Mouse (Mus musculus) liver, embryonic 16.5 days (tissue): ENCODE data around the gene Pou5f1. TPM values are rescaled to one million over a fixed set of nuclear protein-coding genes. Genes with fewer than 3 reads are reported as not detected.
"Not testable (repeated sequence)": the region's sequence is repeated elsewhere in the genome, so short reads cannot be mapped to it uniquely, and the experiment has no call there.

ENCODE experiments used
- ATAC-seq: fragments of 200-750 bp; cut with Nextera tagmentation; 2 replicates; pipeline ENCODE4 v1.8.0; 2017; ENCODE audit warnings: low read depth, mild to moderate bottlenecking, moderate number of reproducible peaks, moderate library complexity
- H3K27ac ChIP-seq: fragments of 300-500 bp; sonication (generic); 2 replicates; pipeline ENCODE4 v1.5.1; 2014; ENCODE audit warnings: mild to moderate bottlenecking, low read length
- H3K27me3 ChIP-seq: fragments of 300-500 bp; sonication (generic); 2 replicates; pipeline ENCODE4 v1.6.1; 2014; ENCODE audit warnings: low read depth, low read length, mixed read lengths; ENCODE audit not compliant: control insufficient read depth, insufficient read depth
- H3K36me3 ChIP-seq: fragments of 300-500 bp; sonication (generic); 2 replicates; pipeline ENCODE4 v1.6.1; 2014; ENCODE audit warnings: mild to moderate bottlenecking; ENCODE audit not compliant: control insufficient read depth, insufficient read depth
- H3K4me1 ChIP-seq: fragments of 300-500 bp; sonication (generic); 2 replicates; pipeline ENCODE4 v1.6.1; 2014; ENCODE audit warnings: low read depth, low read length, mixed read lengths; ENCODE audit not compliant: control insufficient read depth
- H3K4me2 ChIP-seq: fragments of 300-500 bp; sonication (generic); 2 replicates; pipeline ENCODE4 v1.6.1; 2014; ENCODE audit warnings: low read depth, low read length, mixed read lengths
- H3K4me3 ChIP-seq: fragments of 300-500 bp; sonication (generic); 2 replicates; pipeline ENCODE4 v1.5.1; 2014; ENCODE audit warnings: low read depth, mild to moderate bottlenecking, low read length
- H3K9ac ChIP-seq: fragments of 300-500 bp; sonication (generic); 2 replicates; pipeline ENCODE4 v1.6.1; 2014; ENCODE audit warnings: low read depth, low read length
- H3K9me3 ChIP-seq: fragments of 300-500 bp; sonication (generic); replicated peaks from 2 replicates; pipeline ENCODE4 v1.6.1; 2016; ENCODE audit warnings: low read length; ENCODE audit not compliant: control insufficient read depth
- WGBS: fragments of 180-500 bp; shearing (Covaris S2); extraction: QIAGEN DNeasy Blood & Tissue Kit; methylation state at CpG from one replicate; pipeline ENCODE4 v1.1.7; 2014; ENCODE audit not compliant: insufficient replicate concordance; 5-methylcytosine and 5-hydroxymethylcytosine counted together
- polyA plus RNA-seq: library from polyadenylated mRNA; unstranded; fragments of >200 nt; fragmentation: Nextera tagmentation; extraction: Ambion mirVana; gene quantifications from 2 replicates; pipeline ENCODE4 v1.2.1, GENCODE M21; 2015

Gene Pou5f1
- polyA plus RNA-seq, 1 experiment from 2014 or later: not detected

DNA sequence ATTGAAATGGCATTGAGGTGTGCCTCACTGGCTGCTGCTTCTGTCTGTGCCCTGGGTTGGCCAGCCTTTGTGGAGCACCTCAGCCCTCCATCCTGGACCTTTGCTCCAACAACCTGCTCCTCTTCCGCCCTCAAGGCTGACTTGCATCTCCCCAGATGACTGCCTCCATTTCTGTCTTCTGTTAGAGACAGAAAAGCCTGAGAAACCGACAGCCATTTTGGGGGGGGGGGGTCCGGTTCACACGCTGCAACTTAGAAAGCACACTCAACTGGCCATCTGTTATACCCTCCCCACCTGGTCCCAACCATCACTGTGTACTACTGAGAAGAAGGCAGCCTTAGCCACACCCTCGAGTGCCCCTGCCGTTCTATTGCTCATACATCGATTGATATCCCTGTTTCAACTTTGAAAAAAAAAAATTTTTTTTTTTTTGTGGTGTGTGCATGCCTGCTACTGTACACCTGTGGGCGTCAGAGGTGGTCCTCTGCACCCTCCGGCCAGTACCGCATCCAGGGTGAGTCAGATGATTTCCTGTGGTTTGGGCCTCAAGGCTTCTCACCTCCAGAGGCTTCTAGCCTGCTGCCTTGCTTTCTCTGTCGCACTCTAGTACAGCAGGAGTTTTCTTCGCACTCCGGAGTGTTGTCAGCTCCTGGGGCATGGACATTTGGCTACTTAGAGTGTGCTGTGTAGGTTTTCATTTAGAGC, 1.9 kb downstream of the Pou5f1 start:
- H3K36me3 ChIP-seq: peaks cover 6% of the 10 kb centered on the region
- no peak overlapping the region for H3K27ac ChIP-seq
- H3K27me3 ChIP-seq: peaks cover 41% of the 10 kb centered on the region
- H3K4me2 ChIP-seq: no peak overlapping the region
- 19% methylated on average over 13 of the region's 13 CpGs for WGBS
- no peak overlapping the region for H3K4me3 ChIP-seq
- no peaks in the 10 kb centered on the region for H3K9me3 ChIP-seq
- no peak for ATAC-seq
- H3K9ac ChIP-seq: no peak overlapping the region
- H3K4me1 ChIP-seq: no peaks in the 10 kb centered on the region

DNA sequence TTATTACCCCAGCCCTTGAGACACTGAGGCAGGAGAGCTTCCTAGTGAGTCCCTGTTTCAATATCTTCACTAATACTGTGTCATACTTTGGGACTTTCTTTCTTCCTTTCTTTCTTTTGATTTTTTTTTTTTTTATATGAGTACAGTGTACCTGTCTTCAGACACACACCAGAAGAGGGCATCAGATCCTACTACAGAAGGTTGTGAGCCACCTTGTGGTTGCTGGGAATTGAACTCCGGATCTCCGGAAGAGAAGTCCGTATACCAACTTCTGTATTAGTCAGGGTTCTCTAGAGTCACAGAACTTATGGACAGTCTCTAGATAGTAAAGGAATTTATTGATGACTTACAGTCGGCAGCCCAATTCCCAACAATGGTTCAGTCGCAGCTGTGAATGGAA, 2.5 kb downstream of the Pou5f1 start:
- 59% methylated on average over 4 of the region's 5 CpGs for WGBS
- peaks cover 41% of the 10 kb centered on the region for H3K27me3 ChIP-seq

DNA sequence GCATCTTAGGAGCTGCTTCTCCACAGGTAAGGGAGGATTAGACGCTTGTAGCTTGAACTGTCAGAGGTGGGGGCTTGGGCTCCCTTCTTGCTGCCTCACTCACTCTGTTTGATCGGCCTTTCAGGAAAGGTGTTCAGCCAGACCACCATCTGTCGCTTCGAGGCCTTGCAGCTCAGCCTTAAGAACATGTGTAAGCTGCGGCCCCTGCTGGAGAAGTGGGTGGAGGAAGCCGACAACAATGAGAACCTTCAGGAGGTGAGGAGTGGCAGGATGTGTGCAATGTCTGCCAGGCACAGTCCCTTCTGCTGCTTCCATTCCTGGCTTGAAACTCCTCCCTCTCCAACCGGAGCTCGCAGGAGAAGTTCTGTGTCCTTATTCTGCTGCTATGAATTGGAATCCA, 3.5 kb downstream of the Pou5f1 start:
- Histone ChIP-seq H3K9ac (no peak overlapping the region), H3K4me3 (no peak overlapping the region), H3K36me3 (peaks cover 15% of the 10 kb centered on the region), H3K27me3 (peaks cover 37% of the 10 kb centered on the region), H3K27ac (no peak overlapping the region), H3K4me2 (no peak overlapping the region), H3K9me3 (no peaks in the 10 kb centered on the region), H3K4me1 (peaks cover 7% of the 10 kb centered on the region)
- ATAC-seq: no peak
- 16% methylated on average over 8 of the region's 8 CpGs for WGBS

More for the DNA sequence above, 2.5 kb downstream of the Pou5f1 start:
- not testable (repeated sequence) for ATAC-seq, H3K4me1 ChIP-seq, H3K9me3 ChIP-seq, H3K4me2 ChIP-seq, H3K9ac ChIP-seq, H3K27ac ChIP-seq, H3K4me3 ChIP-seq
- H3K36me3 ChIP-seq: peaks cover 11% of the 10 kb centered on the region

DNA sequence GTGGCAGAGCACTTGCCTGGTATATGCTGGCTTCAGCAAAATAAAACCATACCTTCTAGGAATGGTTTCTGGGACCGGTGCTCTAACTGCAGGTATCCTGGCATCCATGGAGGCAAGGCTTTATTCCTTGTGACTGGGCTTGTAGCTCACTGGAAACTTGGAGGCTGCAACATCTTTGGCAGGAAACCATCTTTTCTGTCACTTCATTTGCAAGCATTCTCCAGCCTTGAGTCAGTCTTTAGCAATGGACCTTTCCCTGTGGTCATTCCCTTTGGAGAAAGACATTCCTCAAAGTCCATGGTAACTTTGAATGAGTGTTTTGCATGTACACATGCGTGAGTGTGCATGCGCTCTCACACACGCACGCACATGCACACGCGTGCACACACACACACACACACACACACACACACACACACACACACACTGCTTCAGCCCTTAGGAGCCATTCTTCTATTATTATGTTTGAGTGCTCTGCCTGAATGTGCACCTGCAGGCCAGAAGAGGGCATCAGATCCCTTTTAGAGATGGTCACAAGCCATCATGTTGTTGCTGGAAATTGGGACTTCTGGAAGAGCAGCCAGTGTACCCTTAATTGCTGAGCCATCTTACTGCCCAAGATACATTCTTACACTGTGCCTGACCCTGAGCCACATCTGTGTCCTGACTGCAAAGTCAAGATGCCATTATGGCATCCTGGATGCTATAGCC, 7.3 kb downstream of the Pou5f1 start:
- peaks cover 17% of the 10 kb centered on the region for H3K36me3 ChIP-seq
- peaks cover 31% of the 10 kb centered on the region for H3K4me1 ChIP-seq
- WGBS: 90% methylated on average over 7 of the region's 7 CpGs
- ATAC-seq: no peak
- H3K4me3 ChIP-seq: no peak overlapping the region
- H3K27me3 ChIP-seq: peaks cover 8% of the 10 kb centered on the region
- H3K9ac ChIP-seq: no peak overlapping the region
- H3K4me2 ChIP-seq: no peak overlapping the region
- no peaks in the 10 kb centered on the region for H3K9me3 ChIP-seq
- no peak overlapping the region for H3K27ac ChIP-seq

DNA sequence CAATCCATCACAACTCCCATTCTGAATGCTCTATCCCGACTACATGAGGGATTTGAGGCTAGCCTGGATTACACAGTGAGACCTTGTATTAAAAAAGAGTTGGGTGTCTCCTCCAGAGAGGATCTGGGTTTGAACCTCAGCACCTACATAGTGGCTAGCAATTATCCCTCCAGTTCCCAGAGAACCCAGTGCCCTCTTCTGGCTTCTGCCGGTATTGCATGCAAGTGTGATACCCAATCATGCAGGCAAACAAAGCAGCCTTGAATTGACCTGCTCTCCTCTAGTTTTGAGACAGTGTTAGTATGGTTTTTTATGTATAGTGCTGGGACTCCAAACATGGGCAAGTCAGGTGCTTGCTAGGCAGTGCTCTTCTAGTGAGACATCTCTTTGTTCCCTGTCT, 8.1 kb downstream of the Pou5f1 start:
- no peak overlapping the region for H3K9ac ChIP-seq

DNA sequence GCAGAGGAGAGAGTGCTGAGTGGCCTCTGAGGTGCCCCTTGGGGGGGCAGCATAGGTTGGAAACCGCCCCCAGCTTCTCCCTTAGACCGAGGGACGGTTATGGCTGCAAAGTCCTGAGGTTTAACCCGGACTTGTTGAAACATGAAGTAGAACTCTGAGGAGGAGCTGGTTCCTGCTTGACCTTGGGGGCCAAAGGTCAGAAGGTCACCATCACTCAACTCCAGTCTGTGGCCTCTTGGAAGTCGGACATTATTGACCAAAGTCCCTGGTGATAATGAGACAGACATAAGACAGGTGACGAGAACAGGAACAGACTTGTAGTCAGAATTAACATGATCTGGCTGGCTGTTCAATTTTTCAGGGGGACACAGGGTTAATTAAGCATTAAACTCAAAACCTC, 8.9 kb downstream of the Pou5f1 start:
- Histone ChIP-seq H3K27me3 (no peaks in the 10 kb centered on the region), H3K4me3 (peak overlapping the region; percentile 81), H3K36me3 (peaks cover 17% of the 10 kb centered on the region), H3K27ac (no peak overlapping the region), H3K4me1 (peaks cover 31% of the 10 kb centered on the region), H3K4me2 (peak overlapping the region; percentile 80), H3K9ac (peak overlapping the region; percentile 74), H3K9me3 (no peaks in the 10 kb centered on the region)
- no peak for ATAC-seq
- WGBS: 70% methylated on average over 6 of the region's 6 CpGs

More for the DNA sequence above, 8.1 kb downstream of the Pou5f1 start:
- Histone ChIP-seq H3K27me3 (peaks cover 5% of the 10 kb centered on the region), H3K4me3 (0 out of 2 replicates have a peak overlapping the region, but pooled peaks have one; percentile 81), H3K27ac (no peak overlapping the region), H3K9me3 (no peaks in the 10 kb centered on the region), H3K36me3 (peaks cover 17% of the 10 kb centered on the region), H3K4me2 (peak overlapping the region; percentile 15; the same call in 1 of the 2 replicates), H3K4me1 (peaks cover 31% of the 10 kb centered on the region)
- ATAC-seq: no peak
- 13% methylated on average over 2 of the region's 2 CpGs for WGBS

DNA sequence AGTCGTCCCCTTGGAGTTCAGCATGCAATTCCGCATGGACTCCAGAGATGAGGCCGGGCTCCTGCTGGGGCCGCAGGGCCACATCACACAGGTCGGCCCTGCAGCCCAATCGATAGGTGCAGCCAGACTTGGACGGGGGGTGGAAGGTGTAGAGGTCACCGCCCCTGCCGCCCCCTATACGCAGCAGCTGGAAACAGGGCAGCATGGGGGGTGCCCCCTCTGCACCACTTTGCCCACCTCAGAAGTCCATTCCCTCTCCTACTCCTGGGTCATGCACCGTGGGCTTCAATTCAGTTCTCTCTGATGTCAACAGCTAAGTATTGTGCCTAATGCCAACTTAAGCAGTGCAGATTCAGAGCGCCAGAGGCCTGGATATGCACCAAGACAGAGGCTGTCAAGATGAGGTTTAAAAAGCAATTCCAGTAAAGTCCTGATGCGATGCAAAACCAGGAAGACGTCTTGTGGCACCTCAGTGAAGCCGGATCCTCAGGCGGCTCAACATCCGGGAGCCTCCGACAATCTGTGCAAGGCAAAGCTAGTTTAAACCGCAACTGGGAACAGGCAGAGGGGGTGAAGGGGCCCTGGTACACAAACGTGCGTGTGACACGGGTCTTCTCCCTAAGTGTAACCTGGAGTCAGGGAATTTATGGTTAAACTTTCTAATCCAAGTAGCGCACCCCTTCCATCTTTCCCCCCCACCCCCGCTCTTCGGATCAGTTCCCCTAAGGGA, 10.3 kb downstream of the Pou5f1 start:
- Histone ChIP-seq H3K9ac (peak overlapping the region; percentile 74), H3K36me3 (peaks cover 17% of the 10 kb centered on the region), H3K9me3 (no peaks in the 10 kb centered on the region), H3K4me2 (peak overlapping the region; percentile 80), H3K4me1 (peaks cover 31% of the 10 kb centered on the region), H3K4me3 (peak overlapping the region; percentile 81), H3K27me3 (no peaks in the 10 kb centered on the region), H3K27ac (peak overlapping the region; percentile 38)
- ATAC-seq: no peak
- 13% methylated on average over 25 of the region's 25 CpGs for WGBS

DNA sequence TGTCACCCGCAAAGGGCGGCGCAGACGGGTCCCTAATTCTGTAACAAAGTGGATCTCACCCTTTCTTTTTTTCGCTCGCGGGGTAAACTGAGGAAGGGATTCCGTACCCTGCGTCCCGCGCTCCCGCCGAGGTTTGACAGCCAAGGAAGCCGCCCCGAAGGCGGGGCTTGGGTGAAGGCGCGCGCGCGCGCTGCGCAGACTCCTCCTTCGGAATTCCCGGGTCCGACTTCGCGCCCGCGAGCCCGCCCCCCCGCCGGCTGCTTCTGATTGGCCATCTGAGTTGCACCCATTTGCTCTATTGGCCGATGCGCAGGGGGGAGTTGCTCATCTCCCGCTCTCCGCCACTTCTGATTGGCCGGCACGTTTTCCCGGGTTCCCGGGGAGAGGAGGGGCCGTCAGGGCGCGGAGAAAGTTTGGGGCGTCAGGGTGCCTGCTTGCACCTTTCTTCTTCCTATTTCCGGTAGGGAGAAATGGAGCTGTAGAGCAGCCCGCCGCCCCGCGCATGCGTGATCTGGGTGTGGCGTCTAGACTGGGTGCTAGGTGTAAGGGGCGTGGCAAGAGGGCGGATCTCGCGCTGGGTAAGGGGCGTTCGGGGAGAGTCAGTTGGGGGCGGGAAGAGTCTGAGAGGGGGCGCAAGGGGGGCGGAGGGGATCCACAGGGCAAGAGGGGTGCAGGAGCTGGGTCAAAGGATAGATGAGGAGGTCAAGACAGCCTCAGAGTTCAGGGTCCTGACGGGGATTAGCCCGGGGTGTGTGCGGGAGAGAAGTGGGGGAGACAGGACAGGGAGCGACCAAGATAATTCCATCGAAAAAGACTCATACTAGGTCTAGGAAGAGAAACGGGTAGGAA, 11.1 kb downstream of the Pou5f1 start, which contains the start of the genes Tcf19 and Cchcr1:
TSS of gene Tcf19 (minus strand) at position 173 of the 849 bp plus-strand sequence.
TSS of gene Cchcr1 (plus strand) at position 449 of the 849 bp plus-strand sequence.
- ATAC-seq: peak; percentile 96

More for the DNA sequence above, 11.1 kb downstream of the Pou5f1 start, which contains the start of the genes Tcf19 and Cchcr1:
- under 1% methylated on average over 67 of the region's 67 CpGs for WGBS
- peak within 1 kb of the TSS; percentile 82 for H3K27ac ChIP-seq
- H3K4me1 ChIP-seq: peaks cover 31% of the 10 kb centered on the region
- H3K27me3 ChIP-seq: no peaks in the 10 kb centered on the region
- H3K4me3 ChIP-seq: peak within 1 kb of the TSS; percentile 81
- H3K4me2 ChIP-seq: peak within 1 kb of the TSS; percentile 80
- peak within 1 kb of the TSS; percentile 74 for H3K9ac ChIP-seq
- peaks cover 17% of the 10 kb centered on the region for H3K36me3 ChIP-seq
- no peaks in the 10 kb centered on the region for H3K9me3 ChIP-seq
